Mouse (Mus musculus) heart, adult 10 weeks (tissue): ENCODE results near the gene Prl2c1. TPM values are rescaled to one million over a fixed set of nuclear protein-coding genes. Genes with fewer than 3 reads are reported as not detected.

Source experiments
- polyA plus RNA-seq: library from polyadenylated mRNA; stranded (reverse); fragments of 350-450 nt; fragmentation: Illumina TruSeq; extraction: RNeasy Lipid Tissue Mini Kit (QIAGEN cat#74804); gene quantifications from one replicate; pipeline ENCODE4 v1.2.3, GENCODE M21; 2014; ENCODE audit warnings: low read depth, low replicate concordance

The Prl2c1 gene
- polyA plus RNA-seq = not detected

DNA sequence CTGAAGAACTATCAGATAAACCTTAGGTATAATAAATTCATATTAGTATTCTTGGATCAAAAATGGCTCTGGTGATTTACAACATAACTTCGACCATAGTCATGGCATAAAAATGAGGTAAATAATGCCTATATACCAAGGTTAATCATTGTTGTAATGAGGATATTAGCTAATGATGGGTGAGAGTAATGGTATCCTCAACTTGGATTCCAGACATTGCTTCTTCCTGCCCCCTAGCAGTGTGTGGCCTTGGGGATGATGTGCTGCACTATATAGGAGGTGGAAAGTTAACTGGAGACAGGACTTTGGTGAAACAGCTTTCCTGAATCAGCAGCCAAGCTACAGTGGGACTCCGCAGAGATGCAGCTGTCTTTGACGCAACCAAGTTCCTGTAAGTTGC is at the start of gene Prl2c1:
Prl2c1 (plus strand) TSS at position 301 of the 400 bp plus-strand sequence.

DNA sequence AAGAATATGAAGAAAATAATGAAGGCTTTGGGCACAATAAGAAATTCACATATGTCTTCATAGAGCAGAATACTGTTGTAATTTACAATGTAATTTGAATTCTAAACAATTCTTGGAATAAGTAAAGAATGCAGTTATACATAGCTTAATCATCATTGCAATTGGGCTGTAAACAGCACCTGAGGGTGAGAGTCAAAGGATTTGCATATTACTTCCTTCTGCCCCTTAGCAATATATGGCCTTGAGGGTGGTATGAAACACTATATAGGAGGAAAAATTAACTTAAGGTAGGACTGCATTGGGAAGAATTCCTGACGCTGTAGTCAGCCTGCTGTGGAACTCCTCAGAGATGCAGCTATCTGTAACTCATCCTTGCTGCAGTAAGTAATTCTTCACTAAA is 47.8 kb upstream of the Prl2c1 start, which contains the start of gene Prl2a1:
Prl2a1 (plus strand) TSS at position 301 of the 400 bp plus-strand sequence.

Other genes starting within 250 kb of the Prl2c1 start
- not detected for gene Prl7b1, start 238.8 kb upstream of the Prl2c1 start, polyA plus RNA-seq
- not detected for gene Prl7a1, start 206.8 kb upstream of the Prl2c1 start, polyA plus RNA-seq
- not detected for gene Prl7a2, start 181.3 kb upstream of the Prl2c1 start, polyA plus RNA-seq
- not detected for gene Prl7d1, start 132.6 kb upstream of the Prl2c1 start, polyA plus RNA-seq
- gene Prl7c1, start 68.5 kb upstream of the Prl2c1 start, polyA plus RNA-seq = not detected
- not detected for gene Prl2a1, start 47.7 kb upstream of the Prl2c1 start, polyA plus RNA-seq
- gene Prl4a1, start 166.9 kb downstream of the Prl2c1 start, polyA plus RNA-seq = not detected